Mouse (Mus musculus) splenic B cell, adult 2 months (primary cell): Measurements from ENCODE around the gene Ttyh3.

Experiments used
- DNase-seq: peaks from one replicate; pipeline ENCODE4 v3.0.0-alpha.2; 2011; ENCODE audit warnings: low read depth, low spot score
- H3K27me3 ChIP-seq: 2 replicates; pipeline ENCODE4 v1.6.1; 2012; ENCODE audit warnings: mild to moderate bottlenecking, low read length, moderate library complexity, mixed read lengths; ENCODE audit not compliant: control insufficient read depth, poor library complexity, insufficient read depth, severe bottlenecking
- H3K36me3 ChIP-seq: 2 replicates; pipeline ENCODE4 v1.6.1; 2012; ENCODE audit warnings: mild to moderate bottlenecking, low read length, moderate library complexity, mixed read lengths; ENCODE audit not compliant: control insufficient read depth, poor library complexity, insufficient read depth, severe bottlenecking

The Ttyh3 gene

DNA sequence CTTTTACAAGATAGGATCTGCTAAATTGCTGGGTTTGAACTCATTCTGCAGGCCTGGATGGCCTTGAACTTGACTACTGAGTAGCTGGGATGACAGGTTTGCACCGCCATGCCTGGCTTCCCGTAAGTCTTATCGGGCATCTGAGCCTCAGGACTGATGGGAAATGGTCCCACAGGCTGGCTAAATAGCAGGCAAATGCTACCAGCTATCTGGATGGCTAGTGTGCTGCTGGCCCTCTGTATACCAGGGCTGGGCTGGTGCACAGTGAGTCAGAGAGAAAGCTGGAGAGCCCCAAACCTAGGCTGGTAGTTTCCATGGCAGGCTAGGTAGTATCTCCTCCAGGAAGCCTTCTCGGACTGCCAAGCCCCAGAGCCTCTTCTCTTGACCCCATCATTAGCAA is 3.4 kb downstream of the Ttyh3 start:
- no peaks in the 10 kb centered on the region for H3K27me3 ChIP-seq
- no peak for DNase-seq
- H3K36me3 ChIP-seq, result no peaks in the 10 kb centered on the region

DNA sequence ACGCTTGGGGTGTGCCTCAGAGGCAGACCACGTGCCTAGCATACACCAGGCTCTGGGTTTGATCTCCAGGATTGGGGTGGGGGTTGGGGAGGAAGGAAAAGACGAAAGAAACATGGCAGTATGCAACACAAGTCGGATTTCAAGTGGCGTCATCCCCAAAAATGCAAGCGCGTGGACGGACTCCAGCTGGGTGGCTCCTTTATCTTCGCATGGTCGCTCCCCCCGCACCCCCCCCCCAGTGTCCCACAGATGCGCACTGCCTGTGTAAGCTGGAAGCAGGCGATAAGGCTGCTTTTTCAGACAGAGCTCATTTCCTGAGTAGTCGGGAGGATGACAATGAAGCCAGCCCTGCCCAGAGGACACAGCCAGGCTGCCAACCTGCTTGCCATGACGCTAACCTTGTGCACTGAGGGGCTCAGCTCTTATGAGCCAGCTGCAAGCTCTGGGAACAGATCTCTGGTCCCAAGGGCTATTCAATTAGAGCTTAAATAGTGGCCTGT is 4.1 kb downstream of the Ttyh3 start:
- no peak for DNase-seq
- Histone ChIP-seq H3K27me3 (no peaks in the 10 kb centered on the region), H3K36me3 (no peaks in the 10 kb centered on the region)

DNA sequence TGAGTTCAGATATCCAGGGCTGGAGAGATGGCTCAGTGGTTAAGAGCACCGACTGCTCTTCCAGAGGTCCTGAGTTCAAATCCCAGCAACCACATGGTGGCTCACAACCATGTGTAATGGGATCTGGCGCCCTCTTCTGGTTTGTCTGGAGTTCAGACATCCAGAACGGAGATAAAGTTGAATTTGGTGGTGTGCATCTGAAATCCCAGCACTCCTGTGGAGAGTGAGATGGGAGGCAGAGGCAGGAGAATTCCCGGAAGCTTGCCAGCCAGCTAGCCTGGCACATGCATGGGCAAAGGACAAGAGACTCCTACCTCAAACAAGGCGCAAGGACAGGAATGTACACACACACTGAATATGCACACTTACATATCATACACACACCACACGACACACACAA is 4.6 kb downstream of the Ttyh3 start:
- no peaks in the 10 kb centered on the region for H3K27me3 ChIP-seq
- DNase-seq, result peak; percentile 46
- no peaks in the 10 kb centered on the region for H3K36me3 ChIP-seq

DNA sequence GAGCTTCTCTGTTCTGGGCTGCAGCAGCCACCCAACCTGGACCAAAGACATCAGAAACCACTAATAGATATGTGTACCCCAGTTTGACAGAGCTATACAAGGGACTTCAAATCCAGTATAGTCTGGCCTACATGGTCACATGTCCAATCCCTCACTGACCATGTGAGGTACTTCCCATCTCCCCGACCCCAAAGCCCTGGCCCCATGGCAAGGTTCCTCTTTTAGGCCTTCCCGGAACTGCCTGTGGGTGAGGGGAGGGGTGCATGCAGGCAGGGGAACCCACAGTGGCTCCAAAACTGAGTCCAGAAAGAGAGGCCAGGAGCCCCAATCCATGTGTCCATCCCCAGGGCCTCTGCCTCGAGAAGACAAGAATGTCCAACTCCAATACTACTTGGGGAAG is 6.8 kb downstream of the Ttyh3 start:
- Histone ChIP-seq H3K27me3 (no peaks in the 10 kb centered on the region), H3K36me3 (no peaks in the 10 kb centered on the region)
- peak; percentile 74 for DNase-seq

DNA sequence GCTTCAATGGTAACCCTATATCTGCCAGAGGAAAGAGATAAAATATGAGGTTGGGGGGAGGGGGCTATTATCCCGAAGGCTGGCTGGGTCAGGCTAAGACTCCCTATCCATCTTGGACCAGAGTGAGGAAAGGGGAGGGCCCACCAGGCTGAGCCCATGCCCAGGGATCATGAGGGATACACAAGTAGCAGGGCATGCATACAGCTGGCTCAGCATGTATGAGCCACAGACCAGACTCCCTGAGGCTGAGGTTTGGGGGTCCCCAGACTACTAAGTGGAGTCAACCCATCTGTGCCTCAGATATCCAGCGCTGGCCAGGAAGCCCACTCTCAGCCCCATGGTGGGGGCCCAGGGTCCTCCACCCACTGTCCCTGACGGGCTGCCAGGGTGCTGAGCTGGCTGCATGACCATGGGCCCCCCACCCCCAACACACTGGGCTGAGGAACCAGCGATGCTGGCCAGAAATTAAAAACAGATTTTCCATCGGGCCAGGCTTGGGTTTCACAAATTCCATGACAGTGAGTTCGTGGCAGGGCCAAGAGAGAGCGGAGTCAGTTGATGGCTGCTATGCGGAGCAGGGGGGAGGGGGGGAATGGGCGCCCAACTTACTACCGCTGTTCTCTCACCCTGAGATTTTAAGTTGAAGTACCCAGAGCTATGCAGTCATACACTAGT is 7.4 kb downstream of the Ttyh3 start:
- no peaks in the 10 kb centered on the region for H3K36me3 ChIP-seq
- no peaks in the 10 kb centered on the region for H3K27me3 ChIP-seq
- no peak for DNase-seq

DNA sequence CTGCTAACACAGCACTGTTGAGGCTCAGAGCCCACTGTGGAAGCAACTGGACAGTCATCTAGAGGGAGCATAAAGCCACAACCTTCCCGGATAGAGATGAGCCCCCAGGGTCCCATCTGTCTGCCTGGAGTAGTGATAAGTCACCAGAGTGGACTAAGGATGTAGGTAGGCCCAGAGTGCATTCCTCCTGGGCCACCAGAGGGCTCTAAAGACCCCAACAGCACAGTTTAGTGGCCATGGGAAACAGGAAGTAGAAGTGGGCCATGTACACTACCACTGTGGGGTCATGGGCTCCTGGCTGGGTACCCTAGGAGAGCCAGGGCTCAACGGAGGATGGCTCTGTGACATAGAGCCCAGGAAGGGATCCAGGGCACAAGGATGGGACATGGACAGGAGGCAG is 8.0 kb downstream of the Ttyh3 start:
- no peaks in the 10 kb centered on the region for H3K27me3 ChIP-seq
- DNase-seq, result peak; percentile 55
- H3K36me3 ChIP-seq, result 0 out of 2 replicates have a peak, but pooled peaks cover under 1% of the 10 kb centered on the region

DNA sequence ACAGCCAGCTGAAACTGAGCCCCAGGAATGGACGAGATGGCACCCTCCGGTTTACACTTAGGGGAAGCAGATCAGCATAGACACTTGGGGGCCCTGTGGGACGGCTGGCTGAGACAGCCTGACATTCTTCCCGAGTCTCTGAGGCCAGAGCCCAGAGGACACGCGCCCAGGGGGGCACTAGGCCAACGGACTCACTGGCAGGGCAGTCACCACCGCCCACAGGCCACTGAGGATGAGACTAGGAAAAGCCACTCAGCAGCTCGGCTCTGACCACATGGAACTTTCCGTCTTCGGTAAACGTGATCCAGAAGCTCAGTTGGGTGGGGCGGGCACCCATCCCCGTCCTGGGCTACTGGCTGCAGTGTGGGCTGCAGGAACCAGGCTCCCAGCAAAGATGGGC is 9.0 kb downstream of the Ttyh3 start:
- 0 out of 2 replicates have a peak, but pooled peaks cover 1% of the 10 kb centered on the region for H3K36me3 ChIP-seq
- H3K27me3 ChIP-seq, result no peaks in the 10 kb centered on the region
- DNase-seq, result no peak

DNA sequence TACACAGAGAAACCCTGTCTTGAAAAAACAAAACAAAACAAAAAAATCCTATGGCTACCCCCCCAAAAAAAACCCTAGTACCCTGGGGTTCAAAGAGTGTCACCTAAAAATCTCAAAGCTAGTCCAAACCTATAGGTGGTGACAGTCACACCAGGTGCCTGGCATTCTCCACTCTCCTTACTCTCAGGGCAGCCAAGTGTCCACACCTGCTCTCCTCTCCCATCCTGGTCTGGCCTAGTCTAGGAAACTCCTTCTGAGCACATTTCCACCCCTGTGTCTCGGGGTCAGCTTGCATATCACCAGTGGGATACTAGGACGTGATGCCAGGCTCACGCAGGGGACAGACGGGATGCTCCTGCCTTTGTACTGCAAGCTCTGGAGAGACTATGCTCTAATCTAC is 9.5 kb downstream of the Ttyh3 start:
- H3K27me3 ChIP-seq, result no peaks in the 10 kb centered on the region
- H3K36me3 ChIP-seq, result 0 out of 2 replicates have a peak, but pooled peaks cover 1% of the 10 kb centered on the region
- no peak for DNase-seq

DNA sequence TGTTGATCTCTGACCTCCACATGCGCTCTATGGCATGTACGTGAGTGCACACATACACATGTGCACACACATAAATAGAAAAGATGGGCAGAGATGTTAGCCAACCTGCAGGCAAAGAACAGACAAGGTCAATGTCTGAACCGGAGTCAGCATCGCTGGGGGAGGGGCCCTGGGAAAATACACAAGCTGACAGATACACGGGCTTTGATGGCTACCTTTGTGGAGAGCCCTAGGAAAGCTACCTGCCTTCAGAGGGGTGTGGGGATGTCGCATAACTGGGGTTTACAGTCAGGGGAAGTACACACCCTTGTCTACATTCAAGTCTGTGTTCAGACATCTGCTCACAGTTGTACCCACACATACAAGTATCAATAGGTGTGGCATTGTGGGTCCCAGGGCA is 10.3 kb downstream of the Ttyh3 start:
- DNase-seq, result no peak
- H3K36me3 ChIP-seq, result 0 out of 2 replicates have a peak, but pooled peaks cover 1% of the 10 kb centered on the region

DNA sequence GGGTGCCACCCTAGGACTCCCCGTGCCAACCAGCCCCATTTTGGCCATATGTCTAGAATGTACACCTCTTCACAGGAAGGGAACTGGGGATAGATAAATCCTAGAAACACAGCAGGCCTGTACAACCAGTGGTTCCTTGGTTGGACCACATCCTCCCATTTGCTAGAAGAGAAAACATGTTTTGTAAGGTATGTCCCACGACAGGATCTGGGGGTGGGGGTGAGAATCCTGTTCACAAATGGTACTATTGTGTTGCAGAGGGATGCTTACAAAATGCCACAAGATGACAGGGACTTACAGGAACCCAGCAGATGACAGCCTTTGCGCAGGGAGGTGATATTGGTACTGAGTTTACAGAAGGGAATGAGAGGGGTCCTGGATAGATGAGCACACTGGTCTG is 10.8 kb downstream of the Ttyh3 start:
- no peak for DNase-seq
- peaks cover 4% of the 10 kb centered on the region; the same call in 1 of the 2 replicates for H3K36me3 ChIP-seq
- no peaks in the 10 kb centered on the region for H3K27me3 ChIP-seq

More for the DNA sequence above, 10.3 kb downstream of the Ttyh3 start:
- no peaks in the 10 kb centered on the region for H3K27me3 ChIP-seq

DNA sequence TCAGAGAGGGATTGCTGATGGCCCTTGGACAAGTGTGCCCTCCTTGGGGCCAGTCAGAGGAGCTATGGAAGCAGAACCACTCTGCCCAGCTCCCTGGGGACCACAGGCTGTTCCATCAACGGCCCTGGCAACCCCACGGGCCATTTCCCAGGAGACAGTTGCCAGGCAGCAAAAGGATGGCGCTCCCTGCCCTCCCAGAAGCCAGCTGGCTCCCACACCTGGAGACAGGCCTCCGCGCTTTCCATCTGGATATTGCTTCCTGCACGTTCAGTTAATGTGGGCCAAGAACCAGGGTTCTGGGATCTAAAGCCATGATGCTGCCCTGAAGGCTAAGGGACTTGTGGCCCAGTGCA is 11.8 kb downstream of the Ttyh3 start:
- Histone ChIP-seq H3K36me3 (peaks cover 7% of the 10 kb centered on the region; the same call in 1 of the 2 replicates), H3K27me3 (no peaks in the 10 kb centered on the region)
- no peak for DNase-seq

DNA sequence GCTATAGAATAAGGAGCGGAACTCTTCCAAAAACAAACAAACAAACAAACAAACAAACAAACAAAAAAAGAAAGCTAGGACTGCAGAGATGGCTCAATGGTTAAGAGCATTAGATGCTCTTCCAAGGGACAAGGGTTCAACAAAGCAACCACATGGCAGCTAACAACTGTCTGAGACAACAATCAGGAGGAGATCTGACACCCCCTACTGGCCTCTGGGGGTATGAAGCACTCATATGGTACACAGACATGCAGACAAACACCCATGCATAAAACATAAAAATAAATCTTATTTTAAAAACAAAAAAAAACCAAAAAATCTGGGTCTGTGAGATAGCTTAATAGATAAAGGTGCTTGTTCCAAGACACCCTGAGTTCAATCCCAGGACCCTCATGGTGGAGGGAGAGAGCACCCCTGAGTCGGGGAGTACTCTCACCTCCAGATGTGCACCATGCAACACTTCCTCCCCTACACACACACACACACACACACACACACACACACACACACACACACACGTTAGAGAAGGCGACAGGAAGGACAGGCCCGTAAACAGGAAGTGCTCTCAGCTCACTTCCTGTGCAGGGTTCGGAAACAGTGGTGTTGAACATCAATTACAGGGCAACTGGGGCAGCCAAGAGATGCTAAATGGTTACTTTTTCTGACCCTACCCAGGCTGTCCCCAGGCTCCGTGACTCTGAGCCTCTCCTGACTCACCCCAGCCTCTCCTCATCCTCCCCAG is 12.3 kb downstream of the Ttyh3 start:
- peak; percentile 75 for DNase-seq
- H3K36me3 ChIP-seq, result peaks cover 7% of the 10 kb centered on the region; the same call in 1 of the 2 replicates
- no peaks in the 10 kb centered on the region for H3K27me3 ChIP-seq

DNA sequence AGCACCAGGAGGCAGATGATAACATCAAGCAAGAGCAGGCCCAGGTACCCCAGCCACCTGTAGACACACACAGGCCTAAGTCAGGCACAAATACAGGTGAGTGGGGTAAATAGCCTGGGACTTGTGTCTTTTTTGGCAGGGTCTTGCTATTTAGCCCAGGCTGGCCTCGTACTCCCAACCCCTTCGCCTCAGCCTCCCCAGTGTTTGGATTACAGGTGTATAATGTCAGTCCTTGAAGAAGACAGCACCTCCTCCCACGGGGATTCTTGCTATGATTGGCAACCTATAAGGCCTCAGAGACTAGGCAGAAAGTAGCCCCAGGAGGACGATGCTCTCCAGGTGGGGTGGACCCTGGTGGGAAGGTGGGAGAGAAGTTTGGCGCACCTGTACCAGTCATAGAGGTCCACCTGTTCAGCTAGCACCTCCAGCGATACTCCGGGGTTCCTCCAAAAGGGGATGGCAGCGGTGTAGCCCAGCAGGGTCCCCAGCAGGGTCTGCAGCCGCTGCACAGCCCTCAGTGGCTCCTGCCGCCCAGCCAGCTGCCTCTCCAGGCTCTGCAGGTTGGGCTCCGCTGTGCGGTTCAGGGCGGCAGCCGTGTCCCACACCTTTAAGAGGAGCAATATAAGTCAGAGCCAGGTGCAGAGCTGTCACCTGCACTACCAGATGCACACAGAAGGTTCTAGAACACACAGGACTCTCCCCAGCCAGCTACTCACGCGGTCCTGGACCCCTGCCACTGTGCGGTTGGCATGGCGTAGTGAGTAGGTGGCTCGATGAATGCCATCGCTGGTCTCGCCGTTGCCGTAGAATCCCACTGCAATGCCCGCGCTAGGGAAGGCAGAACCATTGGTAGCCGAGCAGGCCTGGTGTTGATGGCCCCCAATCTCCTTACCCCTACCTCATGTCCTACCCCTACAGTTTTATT is 13.8 kb downstream of the Ttyh3 start:
- DNase-seq, result no peak
- Histone ChIP-seq H3K36me3 (peaks cover 7% of the 10 kb centered on the region; the same call in 1 of the 2 replicates), H3K27me3 (no peaks in the 10 kb centered on the region)

DNA sequence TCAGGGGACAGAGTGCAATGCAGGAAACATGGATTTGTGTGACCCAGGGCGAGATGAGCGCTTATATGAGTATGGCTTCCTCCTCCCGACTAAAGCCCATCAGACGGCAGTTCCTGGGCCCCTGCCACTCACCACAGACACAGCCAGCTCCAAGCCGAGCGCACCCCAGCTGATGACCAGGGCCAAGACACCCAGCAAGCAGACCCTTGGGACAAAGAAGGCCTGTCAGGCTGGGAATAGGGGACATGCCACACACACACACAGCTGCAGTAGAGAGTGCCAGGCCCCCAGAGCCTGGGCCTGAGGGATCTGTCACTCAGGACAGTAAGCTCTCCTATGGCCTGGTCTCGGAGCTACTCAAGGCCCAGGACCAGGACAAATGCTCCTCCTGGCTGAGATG is 15.4 kb downstream of the Ttyh3 start:
- Histone ChIP-seq H3K27me3 (no peaks in the 10 kb centered on the region), H3K36me3 (peaks cover 7% of the 10 kb centered on the region)
- DNase-seq, result no peak
